Mouse (Mus musculus) intestine, embryonic 14.5 days (tissue): ENCODE measurements around the gene Piwil4. TPM values are rescaled to one million over a fixed set of nuclear protein-coding genes. Genes with fewer than 3 reads are reported as not detected.

Source experiments
- ATAC-seq: fragments of 200-750 bp; cut with Nextera tagmentation; replicated peaks from 2 replicates; pipeline ENCODE4 v1.8.0; 2017; ENCODE audit warnings: low read depth, moderate number of reproducible peaks, moderate TSS enrichment, moderate library complexity; ENCODE audit not compliant: low FRiP score, low TSS enrichment
- DNase-seq: peaks from one replicate; pipeline ENCODE4 v3.0.0-alpha.2; 2018; ENCODE audit warnings: low spot score
- H3K27ac ChIP-seq: fragments of 300-500 bp; sonication (generic); 2 replicates; pipeline ENCODE4 v1.5.1; 2014; ENCODE audit warnings: low read depth, mild to moderate bottlenecking, control low read depth
- H3K27me3 ChIP-seq: fragments of 300-500 bp; sonication (generic); replicated peaks from 2 replicates; pipeline ENCODE4 v1.6.1; 2014; ENCODE audit warnings: low read length, control low read depth; ENCODE audit not compliant: control insufficient read depth, insufficient read depth
- H3K36me3 ChIP-seq: fragments of 300-500 bp; sonication (generic); 2 replicates; pipeline ENCODE4 v1.6.1; 2014; ENCODE audit warnings: low read length, control low read depth; ENCODE audit not compliant: control insufficient read depth, insufficient read depth
- H3K4me1 ChIP-seq: fragments of 300-500 bp; sonication (generic); replicated peaks from 2 replicates; pipeline ENCODE4 v1.6.1; 2014; ENCODE audit warnings: low read length, control low read depth, mixed read lengths; ENCODE audit not compliant: control insufficient read depth, insufficient read depth
- H3K4me2 ChIP-seq: fragments of 300-500 bp; sonication (generic); 2 replicates; pipeline ENCODE4 v1.6.1; 2014; ENCODE audit warnings: low read length
- H3K4me3 ChIP-seq: fragments of 300-500 bp; sonication (generic); 2 replicates; pipeline ENCODE4 v1.5.1; 2014; ENCODE audit warnings: low read depth, low read length, control low read depth, mixed read lengths
- H3K9ac ChIP-seq: fragments of 300-500 bp; sonication (generic); 2 replicates; pipeline ENCODE4 v1.6.1; 2014; ENCODE audit warnings: mild to moderate bottlenecking, low read length
- H3K9me3 ChIP-seq: fragments of 300-500 bp; sonication (generic); 2 replicates; pipeline ENCODE4 v1.6.1; 2016; ENCODE audit warnings: low read length, control low read depth; ENCODE audit not compliant: control insufficient read depth
- WGBS: fragments of 180-500 bp; shearing (Covaris S2); extraction: QIAGEN DNeasy Blood & Tissue Kit; methylation state at CpG from one replicate; pipeline ENCODE4 v1.1.7; 2014; 5-methylcytosine and 5-hydroxymethylcytosine counted together
- polyA plus RNA-seq: library from polyadenylated mRNA; unstranded; fragments of >200 nt; fragmentation: Nextera tagmentation; extraction: Ambion mirVana; gene quantifications from 2 replicates; pipeline ENCODE4 v1.2.1, GENCODE M21; 2014

Gene Piwil4
- polyA plus RNA-seq, 1 experiment from 2014 or later: 0.49 TPM

- no peaks in the 10 kb centered on the region for H3K27me3 ChIP-seq
- H3K27ac ChIP-seq: no peak overlapping the region
- DNase-seq (peak; percentile 75), ATAC-seq (no peak)
- no peaks in the 10 kb centered on the region for H3K4me1 ChIP-seq
- H3K9ac ChIP-seq: no peak overlapping the region
- no peaks in the 10 kb centered on the region for H3K36me3 ChIP-seq
- H3K4me3 ChIP-seq: no peak overlapping the region
- WGBS: 24% methylated on average over 7 of the region's 7 CpGs
- no peak overlapping the region for H3K4me2 ChIP-seq
- H3K9me3 ChIP-seq: no peaks in the 10 kb centered on the region
Observed at GRCm38 (mm10) chr9:14764765-14765164, 24.2 kb upstream of the Piwil4 start.

- H3K27ac ChIP-seq: no peak overlapping the region
- H3K4me2 ChIP-seq: no peak overlapping the region
- no peak overlapping the region for H3K9ac ChIP-seq
- H3K4me1 ChIP-seq: no peaks in the 10 kb centered on the region
- no peaks in the 10 kb centered on the region for H3K27me3 ChIP-seq
- H3K36me3 ChIP-seq: no peaks in the 10 kb centered on the region
- DNase-seq (no peak), ATAC-seq (no peak)
- H3K4me3 ChIP-seq: no peak overlapping the region
- no peaks in the 10 kb centered on the region for H3K9me3 ChIP-seq
Observed at GRCm38 (mm10) chr9:14759261-14759660, 18.7 kb upstream of the Piwil4 start.

- H3K4me3 ChIP-seq: no peak overlapping the region
- no peak overlapping the region for H3K9ac ChIP-seq
- H3K4me1 ChIP-seq: no peaks in the 10 kb centered on the region
- WGBS: 69% methylated on average over 7 of the region's 7 CpGs
- H3K9me3 ChIP-seq: no peaks in the 10 kb centered on the region
- H3K27me3 ChIP-seq: no peaks in the 10 kb centered on the region
- DNase-seq (no peak), ATAC-seq (no peak)
- H3K27ac ChIP-seq: no peak overlapping the region
- H3K4me2 ChIP-seq: no peak overlapping the region
- no peaks in the 10 kb centered on the region for H3K36me3 ChIP-seq
Observed at GRCm38 (mm10) chr9:14758590-14758989, 18.1 kb upstream of the Piwil4 start.

- 80% methylated on average over 3 of the region's 3 CpGs for WGBS
- no peak overlapping the region for H3K9ac ChIP-seq
- no peak overlapping the region for H3K4me3 ChIP-seq
Observed at GRCm38 (mm10) chr9:14754469-14754868, 13.9 kb upstream of the Piwil4 start.

GRCm38 (mm10) chr9:14753947-14754346 is 13.4 kb upstream of the Piwil4 start:
- no peak overlapping the region for H3K4me3 ChIP-seq
- DNase-seq (no peak), ATAC-seq (no peak)
- no peaks in the 10 kb centered on the region for H3K4me1 ChIP-seq
- no peaks in the 10 kb centered on the region for H3K27me3 ChIP-seq
- H3K9me3 ChIP-seq: no peaks in the 10 kb centered on the region
- H3K36me3 ChIP-seq: no peaks in the 10 kb centered on the region
- H3K9ac ChIP-seq: no peak overlapping the region
- no peak overlapping the region for H3K27ac ChIP-seq
- no peak overlapping the region for H3K4me2 ChIP-seq

More at GRCm38 (mm10) chr9:14754469-14754868, 13.9 kb upstream of the Piwil4 start:
- ATAC-seq (no peak), DNase-seq (no peak)
- Histone ChIP-seq H3K27ac (no peak overlapping the region), H3K27me3 (no peaks in the 10 kb centered on the region), H3K36me3 (no peaks in the 10 kb centered on the region), H3K4me1 (no peaks in the 10 kb centered on the region), H3K9me3 (no peaks in the 10 kb centered on the region), H3K4me2 (no peak overlapping the region)

- Histone ChIP-seq H3K4me2 (peak within 1 kb of the TSS; percentile 96), H3K4me1 (no peaks in the 10 kb centered on the region), H3K27me3 (no peaks in the 10 kb centered on the region), H3K4me3 (peak within 1 kb of the TSS; percentile 52), H3K27ac (0 out of 2 replicates have a peak within 1 kb of the TSS, but pooled peaks have one; percentile 18), H3K36me3 (no peaks in the 10 kb centered on the region), H3K9me3 (no peaks in the 10 kb centered on the region), H3K9ac (peak within 1 kb of the TSS; percentile 59)
- ATAC-seq (peak; percentile 86), DNase-seq (no peak)
- WGBS: under 1% methylated on average over 27 of the region's 28 CpGs
Observed at GRCm38 (mm10) chr9:14752001-14752522, 11.5 kb upstream of the Piwil4 start, which contains the start of gene Fut4. Gene Fut4 (minus strand): TSS chr9:14752393.

GRCm38 (mm10) chr9:14751503-14752000 is 11.0 kb upstream of the Piwil4 start:
- Histone ChIP-seq H3K36me3 (no peaks in the 10 kb centered on the region), H3K27ac (no peak overlapping the region), H3K4me2 (peak overlapping the region; percentile 96), H3K4me3 (peak overlapping the region; percentile 52), H3K4me1 (no peaks in the 10 kb centered on the region), H3K9ac (peak overlapping the region; percentile 59), H3K9me3 (no peaks in the 10 kb centered on the region), H3K27me3 (no peaks in the 10 kb centered on the region)
- ATAC-seq: peak; percentile 74
- DNase-seq: peak; percentile 83
- whole genome bisulfite sequencing: under 1% methylated on average over 48 of the region's 50 CpGs

GRCm38 (mm10) chr9:14750901-14751502 is 10.5 kb upstream of the Piwil4 start:
- no peaks in the 10 kb centered on the region for H3K36me3 ChIP-seq
- no peak for DNase-seq
- H3K9ac ChIP-seq: peak overlapping the region; percentile 59
- H3K9me3 ChIP-seq: no peaks in the 10 kb centered on the region
- H3K4me1 ChIP-seq: no peaks in the 10 kb centered on the region
- 63% methylated on average over 42 of the region's 42 CpGs for WGBS
- no peak for ATAC-seq
- no peak overlapping the region for H3K27ac ChIP-seq
- H3K27me3 ChIP-seq: no peaks in the 10 kb centered on the region
- H3K4me2 ChIP-seq: peak overlapping the region; percentile 96
- peak overlapping the region; percentile 52 for H3K4me3 ChIP-seq
